Mouse (Mus musculus): Measurements from ENCODE around the gene Gm21083. TPM values are rescaled to one million over a fixed set of nuclear protein-coding genes. Genes with fewer than 3 reads are reported as not detected.
"Not testable (repeated sequence)": the region's sequence is repeated elsewhere in the genome, so short reads cannot be mapped to it uniquely, and the experiment has no call there.

Gm21083 gene
- polyA plus RNA-seq, 1 experiment from 2014 or later: not detected

DNA sequence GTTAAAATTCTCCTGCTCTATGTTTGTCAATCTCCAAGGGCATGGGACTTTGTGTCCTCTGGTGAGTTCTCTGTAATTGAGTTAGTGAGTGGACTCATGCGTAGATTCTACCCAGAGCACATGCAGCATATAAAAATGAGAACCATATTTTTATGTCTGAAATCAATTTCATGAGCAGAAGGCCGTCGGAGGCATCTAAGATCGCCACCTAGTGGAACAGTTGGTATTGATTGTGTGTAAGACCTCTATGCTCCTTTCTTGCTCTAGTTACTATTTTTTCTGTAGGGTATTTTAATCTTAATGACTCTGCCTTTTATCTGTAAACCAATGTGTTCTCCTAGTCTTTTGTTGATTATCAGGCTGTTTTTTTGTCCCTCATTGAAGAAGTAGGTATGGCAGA is 23.2 kb downstream of the Gm21083 start:
- not testable (repeated sequence) for H3K4me3 ChIP-seq; H3K27me3 ChIP-seq (replicated peaks); H3K4me2 ChIP-seq; ATAC-seq (replicated peaks); H3K36me3 ChIP-seq (replicated peaks); H3K27ac ChIP-seq; H3K4me1 ChIP-seq; H3K9ac ChIP-seq
- H3K9me3 ChIP-seq: peaks cover 30% of the 10 kb centered on the region
- WGBS: 40% methylated on average over 4 of the region's 4 CpGs

DNA sequence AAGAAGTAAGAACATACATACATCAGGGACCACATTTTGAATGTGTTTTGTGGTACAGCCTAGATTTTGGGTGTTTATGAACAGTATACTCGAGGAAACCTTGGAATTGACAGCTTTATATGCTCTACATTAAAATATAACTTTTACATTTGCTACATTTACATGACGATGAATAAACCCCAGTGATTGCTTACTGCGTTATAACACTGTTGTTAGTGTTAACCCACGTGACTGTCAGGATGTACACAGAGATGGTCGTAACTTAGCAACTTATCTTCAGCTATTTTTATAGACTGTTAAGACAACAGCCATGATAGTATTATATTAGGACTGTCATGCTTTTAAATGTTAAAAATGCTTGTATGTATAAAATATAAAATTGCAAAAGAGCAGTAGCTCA is 24.3 kb downstream of the Gm21083 start:
- 61% methylated on average over 5 of the region's 5 CpGs for WGBS
- ATAC-seq (replicated peaks): peak; percentile 69; the same call in 1 of the 2 replicates
- H3K4me1 ChIP-seq: not testable (repeated sequence)

DNA sequence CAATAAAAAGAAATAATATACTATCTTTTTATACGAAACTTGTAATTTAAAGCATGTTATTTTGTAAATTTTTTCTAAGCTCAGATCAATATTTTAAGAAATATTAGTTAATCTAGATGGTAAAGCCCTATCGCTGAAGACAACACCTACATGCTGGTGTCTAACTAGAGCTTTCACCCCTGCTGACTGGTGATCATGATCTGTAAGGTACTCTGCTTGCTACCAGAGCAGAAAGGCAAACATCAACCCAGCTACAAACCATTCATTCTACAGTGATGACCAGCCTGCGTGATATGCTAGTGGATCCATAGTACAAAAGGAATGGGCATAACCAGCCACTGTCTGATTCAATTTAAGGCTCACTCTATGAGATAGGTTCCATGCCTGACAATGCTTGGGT is 24.8 kb downstream of the Gm21083 start:
- not testable (repeated sequence) for H3K36me3 ChIP-seq (replicated peaks); H3K9ac ChIP-seq; H3K4me1 ChIP-seq; H3K4me2 ChIP-seq; H3K27ac ChIP-seq; H3K27me3 ChIP-seq (replicated peaks); H3K4me3 ChIP-seq
- peaks cover 33% of the 10 kb centered on the region for H3K9me3 ChIP-seq
- ATAC-seq (replicated peaks): peak; percentile 70
- WGBS: 68% methylated on average over 3 of the region's 3 CpGs

More for the DNA sequence above, 24.3 kb downstream of the Gm21083 start:
- not testable (repeated sequence) for H3K27me3 ChIP-seq (replicated peaks); H3K27ac ChIP-seq; H3K4me3 ChIP-seq; H3K36me3 ChIP-seq (replicated peaks); H3K4me2 ChIP-seq; H3K9ac ChIP-seq
- H3K9me3 ChIP-seq: peaks cover 30% of the 10 kb centered on the region

DNA sequence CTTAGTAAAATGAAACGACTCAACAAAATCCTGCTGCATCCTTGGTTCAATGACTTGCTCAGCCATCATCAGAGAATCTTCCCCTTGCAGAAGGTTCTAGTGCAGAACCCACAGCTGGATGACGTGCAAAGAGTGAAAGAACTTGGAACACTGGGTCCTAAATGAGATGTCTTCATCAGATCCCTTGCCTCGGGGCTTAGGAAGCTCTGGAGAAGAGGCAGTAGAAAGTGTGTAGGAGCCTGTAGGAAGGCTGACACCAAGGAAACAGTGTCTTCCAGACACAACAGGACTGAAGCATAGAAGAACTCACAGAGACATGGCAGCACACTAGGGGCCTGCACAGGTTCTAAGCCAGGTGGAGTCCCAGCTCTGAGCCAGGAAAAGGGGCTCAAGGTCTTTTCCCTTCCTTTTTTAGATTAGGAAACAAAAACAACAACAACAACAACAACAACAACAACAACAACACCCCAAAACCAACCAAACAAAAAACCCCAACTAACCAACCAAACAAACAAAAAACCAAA is 25.4 kb downstream of the Gm21083 start:
- H3K9ac ChIP-seq; H3K4me1 ChIP-seq; H3K4me3 ChIP-seq; H3K36me3 ChIP-seq (replicated peaks); H3K27ac ChIP-seq; H3K27me3 ChIP-seq (replicated peaks); ATAC-seq (replicated peaks); H3K4me2 ChIP-seq: not testable (repeated sequence)
- WGBS: 61% methylated on average over 3 of the region's 3 CpGs
- peaks cover 33% of the 10 kb centered on the region for H3K9me3 ChIP-seq

DNA sequence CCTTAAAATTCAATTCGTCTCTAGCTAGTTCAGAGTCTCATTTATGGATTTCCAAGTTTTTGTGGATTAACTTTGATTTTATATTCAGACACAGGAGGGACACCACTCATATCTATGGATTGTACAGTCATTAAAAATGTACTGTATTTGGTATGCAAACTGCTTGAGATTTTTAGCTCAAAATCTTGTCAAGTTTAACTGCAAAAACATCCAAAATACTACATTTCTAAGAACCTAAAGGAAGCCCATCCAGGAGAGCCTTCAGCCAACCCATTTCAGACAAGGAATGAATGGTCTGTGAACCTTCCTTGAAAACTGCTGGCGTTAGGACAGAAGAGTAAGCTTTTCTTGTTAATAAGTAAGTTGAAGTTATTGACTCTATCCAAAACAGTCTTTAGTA is 25.9 kb downstream of the Gm21083 start:
- H3K36me3 ChIP-seq (replicated peaks); H3K27me3 ChIP-seq (replicated peaks); ATAC-seq (replicated peaks); H3K9ac ChIP-seq; H3K4me3 ChIP-seq; H3K4me1 ChIP-seq; H3K4me2 ChIP-seq; H3K27ac ChIP-seq: not testable (repeated sequence)
- WGBS: 59% methylated on average over 2 of the region's 2 CpGs
- peaks cover 33% of the 10 kb centered on the region for H3K9me3 ChIP-seq

DNA sequence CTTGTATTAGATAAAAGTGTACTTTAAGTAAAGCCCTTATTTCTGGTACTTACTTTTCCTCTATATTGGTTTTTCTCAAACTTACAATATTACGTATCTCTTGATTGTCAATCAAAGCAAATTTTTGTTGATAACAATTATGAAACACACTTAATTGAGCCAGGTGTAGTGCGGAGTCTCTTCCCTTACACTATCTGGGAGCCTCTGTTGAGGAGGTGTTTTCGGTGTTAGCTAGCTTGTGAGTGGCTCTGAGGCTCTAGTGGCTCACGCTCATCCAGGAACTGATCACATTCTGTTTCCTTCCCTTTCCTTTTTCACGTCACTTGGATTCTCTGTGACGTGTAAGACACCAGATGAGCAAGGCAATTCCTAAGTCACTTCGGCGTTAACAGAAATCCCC is 26.5 kb downstream of the Gm21083 start:
- not testable (repeated sequence) for ATAC-seq (replicated peaks); H3K27me3 ChIP-seq (replicated peaks); H3K9ac ChIP-seq; H3K4me1 ChIP-seq; H3K36me3 ChIP-seq (replicated peaks); H3K4me2 ChIP-seq; H3K4me3 ChIP-seq; H3K27ac ChIP-seq
- peaks cover 31% of the 10 kb centered on the region for H3K9me3 ChIP-seq
- WGBS: 75% methylated on average over 8 of the region's 8 CpGs

DNA sequence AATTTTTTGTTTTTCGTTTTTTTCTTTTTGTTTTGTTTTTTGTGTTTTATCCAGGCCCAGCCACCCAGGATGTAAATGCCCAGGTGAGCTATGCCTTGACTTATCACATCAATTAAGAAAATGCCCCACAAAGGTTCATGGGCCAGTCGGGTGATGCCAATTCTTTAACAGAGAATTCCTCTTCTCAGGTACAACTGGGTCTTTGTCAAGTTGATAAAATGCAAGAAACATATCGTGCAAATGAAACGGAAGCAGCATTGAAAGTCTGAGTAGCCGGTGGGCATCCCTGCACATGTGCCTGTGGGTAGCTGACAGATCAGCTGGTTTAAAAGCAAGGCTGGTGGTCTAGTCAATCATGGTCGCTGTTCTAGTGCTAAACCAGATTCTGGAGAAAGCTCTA is 29.5 kb downstream of the Gm21083 start:
- not testable (repeated sequence) for H3K36me3 ChIP-seq (replicated peaks); H3K4me1 ChIP-seq; H3K9ac ChIP-seq; H3K4me2 ChIP-seq; H3K27ac ChIP-seq; H3K4me3 ChIP-seq; H3K27me3 ChIP-seq (replicated peaks)
- 0 out of 2 replicates have a peak, but pooled peaks have one; percentile 17 for ATAC-seq (replicated peaks)
- peaks cover 26% of the 10 kb centered on the region for H3K9me3 ChIP-seq
- WGBS: 64% methylated on average over 6 of the region's 6 CpGs

DNA sequence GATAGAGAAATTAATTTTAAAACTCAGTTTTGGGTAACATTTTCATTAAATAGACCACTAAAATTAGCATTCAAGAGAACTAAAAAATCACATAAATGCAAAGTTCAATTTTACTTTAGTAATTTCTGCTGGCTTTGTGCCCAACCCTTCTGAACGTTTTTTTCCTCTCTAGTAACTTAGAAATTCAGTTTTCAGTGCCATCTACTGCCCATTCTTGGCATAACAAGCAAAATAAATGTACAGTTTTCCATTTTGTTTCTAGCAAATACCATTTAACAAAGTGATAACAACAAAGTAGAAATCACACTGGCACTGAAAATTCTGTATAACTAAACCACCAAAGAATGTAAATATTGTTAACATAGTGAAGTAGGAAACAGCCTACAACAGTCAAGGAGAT is 33.6 kb downstream of the Gm21083 start:
- H3K27me3 ChIP-seq (replicated peaks); H3K36me3 ChIP-seq (replicated peaks); H3K4me2 ChIP-seq; H3K4me3 ChIP-seq; H3K9ac ChIP-seq; H3K4me1 ChIP-seq; ATAC-seq (replicated peaks); H3K27ac ChIP-seq: not testable (repeated sequence)
- H3K9me3 ChIP-seq: peaks cover 11% of the 10 kb centered on the region; the same call in 1 of the 2 replicates
- WGBS: 3% methylated on average over 1 of the region's 1 CpGs

DNA sequence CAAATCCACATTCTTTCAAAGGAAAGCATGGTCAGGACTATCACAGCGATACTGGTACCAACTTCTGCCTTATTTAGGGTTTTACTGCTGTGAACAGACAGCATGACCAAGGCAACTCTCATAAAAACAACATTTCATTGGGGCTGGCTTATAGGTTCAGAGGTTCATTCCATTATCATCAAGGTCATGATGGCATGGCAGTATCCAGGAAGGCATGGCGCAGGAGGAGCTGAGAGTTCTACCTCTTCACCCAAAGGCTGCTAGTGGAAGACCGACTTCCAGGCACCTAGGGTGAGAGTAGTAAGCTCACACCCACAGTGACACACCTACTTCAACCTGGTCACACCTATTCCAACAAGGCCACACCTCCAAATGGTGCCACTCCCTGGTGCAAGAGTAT is 39.1 kb downstream of the Gm21083 start:
- not testable (repeated sequence) for H3K9me3 ChIP-seq; H3K9ac ChIP-seq; H3K36me3 ChIP-seq (replicated peaks); H3K27ac ChIP-seq; ATAC-seq (replicated peaks); H3K4me3 ChIP-seq; H3K4me1 ChIP-seq; H3K4me2 ChIP-seq; H3K27me3 ChIP-seq (replicated peaks)
- WGBS: 77% methylated on average over 3 of the region's 3 CpGs

DNA sequence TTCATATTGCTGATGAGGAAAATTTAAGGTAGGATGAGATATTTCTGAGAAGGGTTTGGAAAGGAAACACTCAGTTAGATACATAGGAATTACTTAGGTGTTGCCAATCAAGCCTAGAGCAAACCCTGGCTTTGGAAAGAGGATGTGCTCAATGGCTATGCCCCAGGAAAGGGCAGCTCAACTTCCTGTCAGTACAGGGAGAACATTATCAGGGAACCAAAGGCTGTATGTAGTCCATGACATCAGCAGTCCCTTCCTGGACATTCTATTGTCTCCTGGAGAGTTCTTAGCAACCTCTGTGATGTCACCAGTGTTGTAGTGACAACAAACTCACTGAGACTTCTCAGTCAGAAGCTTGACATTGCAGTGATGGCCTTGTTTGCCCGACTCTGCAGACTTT is 41.6 kb downstream of the Gm21083 start, which contains the start of gene Speer4d:
TSS of gene Speer4d (plus strand) at position 301 of the 400 bp plus-strand sequence.
- H3K4me2 ChIP-seq; ATAC-seq (replicated peaks); H3K9me3 ChIP-seq; H3K4me1 ChIP-seq; H3K4me3 ChIP-seq; H3K27me3 ChIP-seq (replicated peaks); H3K36me3 ChIP-seq (replicated peaks); H3K9ac ChIP-seq; H3K27ac ChIP-seq: not testable (repeated sequence)
- 72% methylated on average over 1 of the region's 1 CpGs for WGBS

DNA sequence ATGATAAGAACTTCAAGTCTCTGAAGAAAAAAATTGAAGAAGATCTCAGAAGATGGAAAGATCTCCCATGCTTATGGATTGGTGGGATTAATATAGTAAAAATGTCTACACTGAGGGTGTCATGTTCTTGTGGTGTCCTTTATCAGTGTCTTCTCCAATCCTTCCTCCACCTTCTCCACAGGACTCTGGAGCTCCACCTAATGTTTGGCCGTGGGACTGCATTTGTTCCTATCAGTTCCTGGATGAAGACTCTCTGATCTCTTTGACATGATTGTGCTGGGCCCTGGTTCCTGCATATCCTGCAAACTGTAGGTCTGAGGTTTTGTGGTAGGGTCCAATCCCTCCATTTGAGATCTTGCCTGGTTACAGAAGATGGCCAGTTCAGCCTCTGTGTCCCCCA is 51.0 kb downstream of the Gm21083 start:
- WGBS: 25% methylated on average over 1 of the region's 1 CpGs
- H3K9ac ChIP-seq; H3K4me1 ChIP-seq; H3K4me3 ChIP-seq; H3K9me3 ChIP-seq; ATAC-seq (replicated peaks); H3K27me3 ChIP-seq (replicated peaks); H3K36me3 ChIP-seq (replicated peaks); H3K27ac ChIP-seq; H3K4me2 ChIP-seq: not testable (repeated sequence)

DNA sequence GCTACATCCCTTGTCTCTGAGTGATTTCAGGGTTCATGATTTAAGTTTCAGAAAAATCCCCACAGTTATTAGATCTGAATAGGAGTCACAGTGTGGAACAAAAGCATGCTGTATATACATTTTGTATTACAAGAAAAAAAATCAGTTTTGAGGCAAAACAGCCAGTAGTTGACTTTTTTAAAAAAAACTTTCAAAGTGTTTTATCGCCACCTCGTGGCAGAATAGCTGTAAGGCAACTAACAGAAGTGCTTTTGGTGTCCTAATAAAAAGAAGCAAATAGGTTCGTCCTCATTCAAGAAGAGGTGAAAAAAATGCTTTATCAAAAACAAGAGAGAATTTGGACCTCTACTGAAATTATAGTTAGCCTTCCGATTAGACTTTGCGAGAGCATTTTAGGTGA is 52.9 kb downstream of the Gm21083 start:
- not testable (repeated sequence) for ATAC-seq (replicated peaks); H3K4me1 ChIP-seq; H3K4me3 ChIP-seq; H3K27ac ChIP-seq; H3K9ac ChIP-seq; H3K4me2 ChIP-seq; H3K36me3 ChIP-seq (replicated peaks); H3K27me3 ChIP-seq (replicated peaks); H3K9me3 ChIP-seq
- WGBS: 30% methylated on average over 5 of the region's 5 CpGs
